Mouse (Mus musculus) left cerebral cortex, adult 2 months (tissue): ENCODE data around the gene Rxfp1. TPM values are rescaled to one million over a fixed set of nuclear protein-coding genes. Genes with fewer than 3 reads are reported as not detected.
"Not testable (repeated sequence)": the region's sequence is repeated elsewhere in the genome, so short reads cannot be mapped to it uniquely, and the experiment has no call there.

ENCODE experiments used
- DNase-seq, 2 experiments: peaks; one replicate each; pipeline ENCODE4 v3.0.0; 2021 to 2022; ENCODE audit warnings: low spot score in 2 of 2, mixed read lengths in 1 of 2; ENCODE audit errors: extremely low spot score in 1 of 2
- H3K27ac ChIP-seq: fragments of 200-600 bp; 2 replicates; pipeline ENCODE4 v1.8.1; 2022
- H3K4me3 ChIP-seq: fragments of 200-600 bp; 2 replicates; pipeline ENCODE4 v1.8.1; 2022
- CTCF ChIP-seq: fragments of 200-600 bp; IDR thresholded peaks from 2 replicates; pipeline ENCODE4 v1.8.1; 2022; ENCODE audit warnings: antibody characterized with exemption, mild to moderate bottlenecking, moderate library complexity
- intact Hi-C: fragments of 180-260 bp; cut with DNase I; formaldehyde crosslinking; loops from one replicate; pipeline ENCODE4 v1.15.1; 2025
- total RNA-seq, 2 experiments: library from RNA; stranded (reverse); gene quantifications; 2 replicates each; pipeline ENCODE4 v1.2.3; 2021

Gene Rxfp1
- total RNA-seq, 2 experiments from 2014 or later: 14.4 to 14.5 TPM

DNA sequence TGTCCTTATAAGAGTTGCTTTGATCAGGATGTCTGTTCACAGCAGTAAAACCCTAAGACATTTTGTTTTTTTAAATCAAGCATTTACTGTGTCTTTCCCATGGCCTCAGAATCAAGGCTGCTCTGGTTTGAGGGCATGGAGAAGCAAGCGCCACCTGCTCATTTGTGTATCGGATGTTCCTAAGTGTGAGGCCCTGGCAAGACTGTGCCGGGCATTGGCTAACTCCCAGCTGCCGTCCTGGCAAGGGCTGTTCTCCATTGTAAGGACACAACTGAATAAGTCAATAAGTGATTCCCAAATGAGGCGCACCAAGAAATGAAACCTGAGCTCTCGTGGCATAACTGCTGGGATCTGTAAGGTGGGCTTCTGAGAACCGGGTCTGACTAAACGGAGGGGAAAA is 31.2 kb downstream of the Rxfp1 start:
- TF ChIP-seq CTCF: no peak
- no peak overlapping the region for H3K4me3 ChIP-seq
- intact Hi-C loops: no loop called here
- no peak overlapping the region for H3K27ac ChIP-seq
- DNase-seq: no peak

GRCm38 (mm10) chr3:79703135-79703534 is 34.5 kb downstream of the Rxfp1 start:
- Histone ChIP-seq H3K4me3 (no peak overlapping the region), H3K27ac (no peak overlapping the region)
- intact Hi-C loops: no loop called here
- DNase-seq: no peak
- no peak for TF ChIP-seq CTCF

GRCm38 (mm10) chr3:79691957-79692356 is 45.7 kb downstream of the Rxfp1 start:
- no peak for TF ChIP-seq CTCF
- no peak for DNase-seq
- intact Hi-C loops: no loop called here
- Histone ChIP-seq H3K4me3 (no peak overlapping the region), H3K27ac (no peak overlapping the region)

DNA sequence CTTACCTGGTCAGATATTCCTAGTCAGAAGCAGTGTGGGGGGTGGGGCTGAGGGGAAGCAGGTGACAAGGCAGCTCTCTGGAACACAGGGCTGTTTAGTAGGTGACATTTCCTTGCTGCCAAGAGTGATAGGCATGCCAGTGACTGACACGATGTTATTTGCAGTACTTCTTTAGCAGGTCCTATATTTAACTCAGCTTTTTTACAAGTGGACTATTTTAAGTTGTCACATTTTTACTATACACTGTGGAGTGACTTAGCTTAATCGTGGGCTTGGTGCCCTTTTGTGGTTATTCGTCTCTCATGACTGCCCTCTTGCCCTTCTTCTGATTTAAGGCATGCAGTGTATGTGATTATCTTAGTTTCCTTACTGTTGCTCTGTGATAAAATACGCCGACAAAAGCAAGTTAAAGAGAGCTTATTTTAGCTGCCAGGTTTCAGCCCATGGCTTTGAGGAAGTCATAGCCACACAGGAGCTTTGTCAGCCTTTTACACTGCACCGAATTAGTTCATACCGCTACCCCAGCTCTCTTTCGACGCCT is 47.5 kb downstream of the Rxfp1 start:
- TF ChIP-seq CTCF: no peak
- DNase-seq: no peak
- no peak overlapping the region for H3K4me3 ChIP-seq
- intact Hi-C loops: no loop called here
- no peak overlapping the region for H3K27ac ChIP-seq

- H3K27ac ChIP-seq, DNase-seq, H3K4me3 ChIP-seq, intact Hi-C loops: not testable (repeated sequence)
Observed at GRCm38 (mm10) chr3:79688101-79688500, 49.6 kb downstream of the Rxfp1 start.

DNA sequence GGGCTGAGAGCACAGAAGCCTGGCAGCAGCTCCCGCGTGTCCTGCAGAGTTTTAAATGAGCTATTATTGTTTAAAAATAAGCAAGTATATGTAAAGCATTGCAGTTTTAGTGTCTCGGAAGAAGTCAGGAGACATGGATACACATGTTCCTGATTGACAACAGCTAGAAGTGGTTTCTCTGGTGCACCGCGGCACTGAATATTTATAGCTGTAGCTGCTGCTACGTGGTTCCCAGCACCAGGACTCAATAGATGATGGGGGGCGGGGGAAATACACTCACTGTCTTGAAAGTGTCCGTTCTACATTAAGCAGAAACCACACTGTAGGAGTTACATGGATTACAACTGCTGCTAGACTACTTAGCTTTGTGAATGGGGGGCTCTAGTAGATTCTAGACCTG is 54.2 kb downstream of the Rxfp1 start:
- intact Hi-C loops: no loop called here
- H3K27ac ChIP-seq: no peak overlapping the region
- DNase-seq: no peak
- H3K4me3 ChIP-seq: no peak overlapping the region
- no peak for TF ChIP-seq CTCF

- no peak for TF ChIP-seq CTCF
- H3K27ac ChIP-seq: no peak overlapping the region
- no peak for DNase-seq
- intact Hi-C loops: no loop called here
- no peak overlapping the region for H3K4me3 ChIP-seq
Observed at GRCm38 (mm10) chr3:79682351-79683132, 55.1 kb downstream of the Rxfp1 start.

DNA sequence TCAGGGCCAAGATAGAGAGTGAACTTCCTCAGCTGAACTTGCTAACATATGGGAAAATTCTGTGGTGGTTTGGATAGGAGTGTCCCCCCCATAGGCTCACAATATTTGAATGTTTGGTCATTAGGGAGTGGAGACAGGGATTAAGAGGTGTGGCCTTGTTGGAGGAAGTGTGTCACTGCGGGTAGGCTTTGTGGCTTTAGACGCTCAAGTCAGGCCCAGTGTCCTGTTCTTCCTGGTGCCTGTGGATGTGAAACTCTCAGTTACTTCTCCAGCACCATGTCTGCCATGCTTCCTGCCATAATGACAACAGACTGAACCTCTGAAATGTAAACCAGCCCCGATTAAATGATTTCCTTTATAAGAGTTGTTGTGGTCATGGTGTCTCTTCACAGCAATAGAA is 61.3 kb downstream of the Rxfp1 start:
- no peak overlapping the region for H3K27ac ChIP-seq
- intact Hi-C loops: no loop called here
- no peak for TF ChIP-seq CTCF
- H3K4me3 ChIP-seq: no peak overlapping the region
- DNase-seq: no peak

DNA sequence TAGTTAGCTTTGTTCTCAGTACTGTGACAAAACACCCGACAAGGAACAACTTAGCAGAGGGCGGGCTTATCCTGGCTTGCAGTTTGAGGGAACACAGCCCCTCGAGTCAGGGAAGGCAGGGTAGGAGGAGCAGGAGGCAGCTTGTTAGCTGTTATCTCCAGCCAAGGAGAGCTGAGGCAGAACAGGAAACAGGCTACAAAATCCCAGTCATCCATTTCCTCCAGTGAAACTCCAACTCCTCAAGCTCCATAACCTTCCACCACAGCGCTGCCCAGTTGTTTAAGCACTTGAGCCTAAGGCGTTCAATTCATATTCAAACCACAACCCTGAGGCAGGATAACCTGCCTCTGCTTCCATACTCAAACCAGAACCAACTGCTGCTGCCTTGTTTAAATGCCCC is 63.0 kb downstream of the Rxfp1 start:
- no peak for DNase-seq
- Histone ChIP-seq H3K27ac (no peak overlapping the region), H3K4me3 (no peak overlapping the region)
- intact Hi-C loops: no loop called here
- no peak; the same call in 1 of the 2 replicates for TF ChIP-seq CTCF

DNA sequence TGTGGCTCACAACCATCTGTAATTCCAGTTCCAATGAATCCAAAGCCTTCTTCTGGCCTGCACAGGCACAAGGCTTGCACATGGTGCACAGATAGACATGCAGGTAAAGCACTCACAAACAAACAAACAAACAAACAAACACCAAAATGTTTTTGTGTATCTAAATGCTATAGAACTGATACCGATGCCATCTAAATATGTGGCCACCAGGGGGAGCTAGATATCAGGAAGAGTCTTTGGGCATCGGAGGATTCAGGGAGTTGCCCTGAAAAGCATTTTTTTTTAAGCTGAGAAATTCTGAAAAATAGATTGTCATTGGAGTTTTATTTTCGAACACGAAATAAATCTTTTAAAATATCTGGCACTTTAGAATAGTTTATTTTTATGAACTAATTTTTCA is 64.6 kb downstream of the Rxfp1 start:
- intact Hi-C loops: loop anchor here (1.0 to 2.0 kb wide), 2 partner anchors 72 to 136 kb away; no protein-coding TSS in a partner anchor
- peak; percentile 83 for TF ChIP-seq CTCF
- Histone ChIP-seq H3K4me3 (no peak overlapping the region), H3K27ac (no peak overlapping the region)
- DNase-seq: peak; percentile 59 to 60

DNA sequence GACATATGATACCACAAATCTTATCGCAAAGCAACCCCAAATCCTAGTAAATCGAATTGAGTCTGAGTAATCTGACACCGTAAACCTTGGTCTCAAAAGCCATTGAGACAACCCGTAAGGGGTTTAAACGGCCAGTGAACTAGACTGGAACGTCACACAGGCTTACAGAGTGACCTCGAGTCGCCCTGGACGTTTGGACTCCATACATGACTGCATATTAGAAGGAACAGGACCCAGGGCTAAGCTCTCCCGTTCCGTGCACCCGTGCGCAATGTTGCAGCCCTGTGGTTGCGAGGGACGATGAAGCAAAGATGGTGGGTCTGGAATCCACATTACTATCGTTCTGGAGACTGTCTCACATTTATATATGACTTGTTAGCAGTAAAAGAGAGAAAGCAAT is 65.5 kb downstream of the Rxfp1 start:
- TF ChIP-seq CTCF: no peak
- intact Hi-C loops: loop anchor here (2.0 kb wide), 1 partner anchor 73 kb away; no protein-coding TSS in a partner anchor
- Histone ChIP-seq H3K4me3 (no peak overlapping the region), H3K27ac (no peak overlapping the region)
- DNase-seq: no peak

- DNase-seq: no peak
- Histone ChIP-seq H3K4me3 (no peak overlapping the region), H3K27ac (no peak overlapping the region)
- no peak for TF ChIP-seq CTCF
- intact Hi-C loops: no loop called here
Observed at GRCm38 (mm10) chr3:79670556-79670955, 67.1 kb downstream of the Rxfp1 start.

GRCm38 (mm10) chr3:79664787-79665408 is 72.8 kb downstream of the Rxfp1 start:
- peak; percentile 82 for TF ChIP-seq CTCF
- no peak overlapping the region for H3K4me3 ChIP-seq
- peak; percentile 37 to 43 for DNase-seq
- no peak overlapping the region for H3K27ac ChIP-seq
- intact Hi-C loops: loop anchor here (2.0 to 10.0 kb wide), 2 partner anchors 144 to 400 kb away; no protein-coding TSS in a partner anchor
